Mouse (Mus musculus) stomach, embryonic 16.5 days (tissue): ENCODE measurements around the gene Adamts16. TPM values are rescaled to one million over a fixed set of nuclear protein-coding genes. Genes with fewer than 3 reads are reported as not detected.
"Not testable (repeated sequence)": the region's sequence is repeated elsewhere in the genome, so short reads cannot be mapped to it uniquely, and the experiment has no call there.

Experiments used
- ATAC-seq: fragments of 200-750 bp; cut with Nextera tagmentation; 2 replicates; pipeline ENCODE4 v1.8.0; 2017; ENCODE audit warnings: moderate number of reproducible peaks, moderate TSS enrichment; ENCODE audit not compliant: insufficient read depth, low FRiP score
- H3K27ac ChIP-seq: fragments of 300-500 bp; sonication (generic); 2 replicates; pipeline ENCODE4 v1.5.1; 2014; ENCODE audit warnings: low read length
- H3K27me3 ChIP-seq: fragments of 300-500 bp; sonication (generic); 2 replicates; pipeline ENCODE4 v1.6.1; 2014; ENCODE audit warnings: low read length, control low read depth, mixed read lengths; ENCODE audit not compliant: control insufficient read depth, insufficient read depth
- H3K36me3 ChIP-seq: fragments of 300-500 bp; sonication (generic); 2 replicates; pipeline ENCODE4 v1.6.1; 2014; ENCODE audit warnings: low read length; ENCODE audit not compliant: control insufficient read depth, insufficient read depth
- H3K4me1 ChIP-seq: fragments of 300-500 bp; sonication (generic); 2 replicates; pipeline ENCODE4 v1.6.1; 2014; ENCODE audit warnings: low read length, control low read depth, mixed read lengths; ENCODE audit not compliant: control insufficient read depth, insufficient read depth
- H3K4me2 ChIP-seq: fragments of 300-500 bp; sonication (generic); 2 replicates; pipeline ENCODE4 v1.6.1; 2014; ENCODE audit warnings: low read depth, low read length, mixed read lengths
- H3K4me3 ChIP-seq: fragments of 300-500 bp; sonication (generic); replicated peaks from 2 replicates; pipeline ENCODE4 v1.5.1; 2014; ENCODE audit warnings: mild to moderate bottlenecking, low read length
- H3K9ac ChIP-seq: fragments of 300-500 bp; sonication (generic); 2 replicates; pipeline ENCODE4 v1.6.1; 2014; ENCODE audit warnings: low read length
- H3K9me3 ChIP-seq: fragments of 300-500 bp; sonication (generic); replicated peaks from 2 replicates; pipeline ENCODE4 v1.6.1; 2016; ENCODE audit warnings: low read length, control low read depth; ENCODE audit not compliant: control insufficient read depth
- WGBS: fragments of 180-500 bp; shearing (Covaris S2); extraction: QIAGEN DNeasy Blood & Tissue Kit; methylation state at CpG from one replicate; pipeline ENCODE4 v1.1.7; 2014; 5-methylcytosine and 5-hydroxymethylcytosine counted together
- polyA plus RNA-seq: library from polyadenylated mRNA; unstranded; fragments of >200 nt; fragmentation: Nextera tagmentation; extraction: Ambion mirVana; gene quantifications from 2 replicates; pipeline ENCODE4 v1.2.1, GENCODE M21; 2015

The Adamts16 gene
- polyA plus RNA-seq, 1 experiment from 2014 or later = 3.7 TPM

DNA sequence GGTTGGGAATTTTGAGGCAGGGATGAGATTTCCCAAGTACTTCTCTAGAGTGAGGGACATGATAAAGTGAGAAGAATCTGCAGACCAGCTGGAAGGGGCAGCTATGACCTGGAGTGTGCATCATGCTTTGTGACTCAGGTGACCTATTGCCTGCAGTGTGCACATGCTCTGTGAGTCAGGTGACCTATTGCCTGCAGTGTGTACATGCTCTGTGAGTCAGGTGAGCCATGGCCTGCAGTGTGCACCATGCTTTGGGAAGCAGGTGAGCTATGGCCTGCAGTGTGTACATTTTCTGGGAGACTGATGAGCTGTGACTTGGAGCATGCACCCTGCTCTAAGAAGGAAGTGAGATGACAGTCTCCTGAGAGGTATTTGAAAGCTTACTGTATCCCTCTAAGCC lies 33.1 kb upstream of the Adamts16 start:
- Histone ChIP-seq H3K27ac (no peak overlapping the region), H3K9me3 (no peaks in the 10 kb centered on the region), H3K27me3 (no peaks in the 10 kb centered on the region), H3K36me3 (no peaks in the 10 kb centered on the region), H3K9ac (no peak overlapping the region), H3K4me2 (no peak overlapping the region), H3K4me1 (peaks cover 3% of the 10 kb centered on the region; the same call in 1 of the 2 replicates), H3K4me3 (no peak overlapping the region)
- ATAC-seq = no peak

DNA sequence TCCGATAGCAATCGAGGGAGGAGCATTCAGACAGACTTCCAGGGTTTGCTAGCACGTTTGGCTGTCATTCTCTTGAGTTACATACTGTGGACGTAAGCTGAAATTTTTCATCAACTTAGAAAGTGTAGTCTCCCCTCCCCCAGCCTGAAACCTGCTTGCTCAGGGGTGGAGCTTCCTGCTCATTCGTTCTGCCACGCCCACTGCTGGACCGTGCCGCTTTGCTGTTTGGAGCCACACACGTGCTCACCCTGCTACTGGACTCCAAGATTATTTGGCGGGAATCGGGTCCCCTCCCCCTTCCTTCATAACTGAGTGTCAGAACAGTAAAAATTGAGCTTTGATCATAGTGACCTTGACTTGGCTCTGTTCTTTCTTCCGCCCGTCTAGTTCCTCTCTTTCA lies 32.2 kb upstream of the Adamts16 start:
- H3K27ac ChIP-seq, ATAC-seq: not testable (repeated sequence)
- 48% methylated on average over 13 of the region's 13 CpGs for WGBS

DNA sequence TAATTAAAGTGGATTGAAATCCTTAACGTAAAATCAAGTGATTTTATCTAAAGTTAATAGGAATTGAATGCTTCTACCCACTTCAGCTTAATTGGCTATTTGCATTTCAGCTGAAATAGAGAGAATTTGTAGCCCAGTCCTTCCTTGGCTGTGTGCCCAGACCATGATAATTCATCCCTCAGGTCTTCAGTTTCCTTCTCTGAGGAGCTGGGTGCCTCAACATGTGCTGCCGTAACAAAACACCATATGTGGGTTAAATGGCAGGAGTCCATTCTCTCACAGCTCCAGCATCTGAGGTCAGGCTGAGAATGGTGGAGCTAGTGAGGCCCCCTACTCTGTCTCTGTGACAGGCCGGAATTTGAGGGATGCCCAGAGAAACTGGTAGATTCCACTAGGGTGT lies 29.4 kb upstream of the Adamts16 start:
- H3K27ac ChIP-seq = no peak overlapping the region

More for the DNA sequence above, 32.2 kb upstream of the Adamts16 start:
- H3K4me1 ChIP-seq, H3K9ac ChIP-seq, H3K4me2 ChIP-seq, H3K9me3 ChIP-seq, H3K36me3 ChIP-seq, H3K4me3 ChIP-seq, H3K27me3 ChIP-seq: not testable (repeated sequence)

DNA sequence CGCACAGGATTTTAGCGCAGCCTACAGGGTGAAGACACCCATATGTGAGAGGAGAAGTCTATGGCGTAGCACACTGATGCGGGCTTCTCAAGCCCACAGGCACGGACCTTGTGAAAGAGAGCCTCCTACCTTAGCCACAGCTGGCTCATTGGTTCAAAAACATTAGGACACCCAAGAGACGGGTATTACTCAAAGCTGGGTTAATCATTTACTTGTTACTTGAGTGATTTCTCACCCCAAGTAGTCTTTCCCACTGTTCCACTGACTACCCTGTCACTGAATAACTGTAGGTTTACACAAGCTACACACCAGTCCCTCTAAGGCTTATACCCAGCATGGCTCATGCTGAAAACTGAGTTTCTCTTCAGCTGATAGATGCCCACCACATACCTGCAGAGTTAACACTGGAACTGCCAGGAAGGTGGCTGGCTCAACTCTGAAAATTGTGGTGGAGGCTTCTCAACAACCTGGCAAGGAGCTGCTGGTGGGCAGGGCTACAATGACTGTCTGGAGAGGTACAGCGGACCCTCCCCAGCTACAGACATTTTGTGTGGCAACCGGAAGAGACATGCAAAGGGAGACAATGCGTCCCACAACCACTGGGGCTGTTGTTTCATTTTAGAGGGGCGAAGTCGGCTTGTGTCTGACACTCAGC lies 25.5 kb upstream of the Adamts16 start:
- ATAC-seq = peak; percentile 84
- WGBS = 85% methylated on average over 11 of the region's 11 CpGs
- no peak overlapping the region for H3K27ac ChIP-seq
- no peaks in the 10 kb centered on the region for H3K27me3 ChIP-seq
- H3K4me3 ChIP-seq = no peak overlapping the region
- H3K4me1 ChIP-seq = no peaks in the 10 kb centered on the region
- H3K9ac ChIP-seq = no peak overlapping the region
- H3K9me3 ChIP-seq = no peaks in the 10 kb centered on the region
- no peaks in the 10 kb centered on the region for H3K36me3 ChIP-seq
- no peak overlapping the region for H3K4me2 ChIP-seq

More for the DNA sequence above, 29.4 kb upstream of the Adamts16 start:
- H3K4me1 ChIP-seq = peaks cover 3% of the 10 kb centered on the region; the same call in 1 of the 2 replicates
- H3K36me3 ChIP-seq = no peaks in the 10 kb centered on the region
- H3K9me3 ChIP-seq = no peaks in the 10 kb centered on the region
- no peak for ATAC-seq
- no peaks in the 10 kb centered on the region for H3K27me3 ChIP-seq
- no peak overlapping the region for H3K9ac ChIP-seq
- H3K4me3 ChIP-seq = no peak overlapping the region
- no peak overlapping the region for H3K4me2 ChIP-seq
- 69% methylated on average over 3 of the region's 3 CpGs for WGBS

DNA sequence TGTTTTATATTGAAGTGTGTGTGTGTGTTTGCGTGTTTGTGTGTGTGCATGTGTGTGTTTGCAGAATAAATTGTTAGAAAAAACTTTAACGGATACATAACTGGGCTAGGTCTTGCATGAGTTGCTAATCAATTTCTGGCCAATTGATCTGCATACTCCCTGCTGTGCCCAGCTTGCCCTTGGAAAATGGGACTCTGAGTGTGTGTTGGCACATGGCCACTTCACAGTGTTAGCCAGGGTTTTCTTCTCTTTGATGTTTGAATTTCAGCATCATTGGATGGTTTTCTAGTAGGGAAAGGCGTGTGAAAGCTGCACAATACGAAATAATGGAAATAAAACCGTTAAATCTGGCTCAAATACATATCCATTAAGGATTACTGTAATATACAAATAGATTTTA lies 24.3 kb upstream of the Adamts16 start:
- ATAC-seq = no peak
- H3K9ac ChIP-seq = no peak overlapping the region
- H3K27ac ChIP-seq = no peak overlapping the region
- no peaks in the 10 kb centered on the region for H3K27me3 ChIP-seq
- H3K4me3 ChIP-seq = no peak overlapping the region
- no peaks in the 10 kb centered on the region for H3K9me3 ChIP-seq
- H3K4me2 ChIP-seq = no peak overlapping the region
- 82% methylated on average over 5 of the region's 5 CpGs for WGBS
- no peaks in the 10 kb centered on the region for H3K4me1 ChIP-seq
- no peaks in the 10 kb centered on the region for H3K36me3 ChIP-seq

DNA sequence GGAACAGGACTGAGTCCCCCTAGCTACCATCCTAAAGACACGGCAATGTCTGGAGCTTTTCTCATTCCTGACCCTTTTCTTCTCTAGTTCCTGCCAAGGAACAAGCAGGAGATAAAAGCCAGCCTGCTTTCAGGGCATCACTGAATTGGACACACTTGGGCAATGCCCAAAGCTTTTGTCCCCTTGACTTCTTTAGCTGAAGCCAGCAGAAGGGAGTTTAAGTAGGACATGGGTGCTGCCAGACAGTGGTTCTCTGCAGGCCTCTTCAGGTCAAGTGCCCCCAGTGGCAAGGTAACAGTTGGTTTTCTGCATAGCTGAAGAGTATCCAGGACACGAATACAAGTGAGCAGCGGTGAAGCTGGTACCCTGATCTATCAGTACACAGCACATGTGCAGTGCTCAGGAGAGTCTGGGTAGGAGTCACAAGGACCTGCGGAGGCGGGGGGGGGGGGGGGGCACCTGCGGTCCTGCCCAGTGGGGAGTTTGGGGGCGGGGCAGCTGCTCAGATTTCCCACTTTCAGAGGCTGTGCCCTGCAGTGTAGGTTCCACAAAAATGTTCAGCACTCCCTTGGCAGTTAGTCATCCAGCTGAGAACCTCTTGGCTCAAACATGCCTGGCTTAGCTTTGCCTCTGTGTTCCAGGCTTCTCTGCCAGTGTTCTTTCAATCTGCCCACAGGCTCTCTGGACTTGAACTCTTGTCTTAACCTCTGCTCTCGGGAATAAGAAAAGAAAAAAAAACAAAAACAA lies 20.7 kb upstream of the Adamts16 start:
- no peak overlapping the region for H3K4me2 ChIP-seq
- no peak overlapping the region for H3K4me3 ChIP-seq
- H3K4me1 ChIP-seq = no peaks in the 10 kb centered on the region
- ATAC-seq = peak; percentile 25; the same call in 1 of the 2 replicates
- WGBS = 55% methylated on average over 8 of the region's 8 CpGs
- no peaks in the 10 kb centered on the region for H3K9me3 ChIP-seq
- no peaks in the 10 kb centered on the region for H3K27me3 ChIP-seq
- H3K36me3 ChIP-seq = no peaks in the 10 kb centered on the region
- H3K9ac ChIP-seq = no peak overlapping the region
- no peak overlapping the region for H3K27ac ChIP-seq

DNA sequence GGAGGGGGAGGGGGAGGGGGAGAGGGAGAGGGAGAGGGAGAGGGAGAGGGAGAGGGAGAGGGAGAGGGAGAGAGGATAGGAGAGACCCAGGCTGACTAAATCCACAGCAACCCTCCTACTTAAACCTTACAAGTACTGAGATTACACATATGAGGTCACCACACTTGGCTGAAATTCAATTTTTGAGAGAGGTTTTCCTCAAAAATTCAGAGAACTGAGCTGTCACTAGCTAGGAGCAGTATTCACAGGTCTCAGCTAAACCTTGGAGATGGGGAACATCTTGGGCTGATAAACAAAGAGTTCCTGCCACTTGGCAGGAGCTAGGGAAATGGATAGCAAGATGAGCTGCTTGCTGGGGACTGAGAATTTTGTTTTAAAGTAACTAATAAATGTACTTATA lies 12.0 kb upstream of the Adamts16 start:
- no peak overlapping the region for H3K27ac ChIP-seq
- H3K9me3 ChIP-seq = no peaks in the 10 kb centered on the region
- H3K4me3 ChIP-seq = no peak overlapping the region
- no peaks in the 10 kb centered on the region for H3K36me3 ChIP-seq
- H3K9ac ChIP-seq = no peak overlapping the region
- H3K4me2 ChIP-seq = no peak overlapping the region
- H3K27me3 ChIP-seq = no peaks in the 10 kb centered on the region
- ATAC-seq = no peak; the same call in 1 of the 2 replicates
- no peaks in the 10 kb centered on the region for H3K4me1 ChIP-seq

DNA sequence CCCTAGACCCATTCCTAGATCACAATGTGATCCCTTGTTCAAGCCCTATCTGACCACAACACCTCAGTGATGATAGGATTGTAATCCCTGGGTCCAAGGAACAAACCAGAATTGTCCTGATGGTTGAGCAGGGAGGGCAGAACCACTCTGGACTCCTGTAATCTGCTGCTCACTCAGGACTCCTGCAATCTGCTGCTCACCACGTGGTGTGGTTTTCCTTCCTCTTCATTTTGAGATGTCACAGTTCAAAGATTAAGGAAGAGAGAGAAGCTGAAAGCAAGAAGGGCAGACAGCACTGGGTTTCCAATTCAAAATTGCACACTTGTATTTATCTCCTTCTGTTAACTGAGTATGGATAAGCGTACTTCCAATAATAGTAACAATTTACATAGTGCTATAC lies 5.3 kb upstream of the Adamts16 start:
- 35% methylated on average over 2 of the region's 2 CpGs for WGBS

DNA sequence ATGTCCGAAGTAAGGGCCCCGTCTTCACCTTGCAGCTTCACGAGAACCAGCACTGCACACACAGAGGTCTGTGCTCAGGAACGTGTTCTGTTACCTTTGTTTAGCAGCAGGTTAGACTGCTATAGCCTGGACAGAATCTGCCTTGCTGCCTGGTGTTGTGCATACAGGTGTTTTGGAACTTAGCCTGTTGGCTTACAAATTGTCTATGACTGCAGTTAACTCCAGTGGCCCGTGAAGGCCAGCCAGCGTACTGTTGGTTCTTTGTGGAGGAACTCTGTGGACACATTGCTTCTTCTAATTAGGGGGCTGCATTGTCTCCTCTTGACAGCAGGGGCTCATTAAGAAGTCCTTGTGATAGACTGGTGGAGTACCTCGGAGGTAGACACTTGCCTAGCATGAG lies 3.9 kb upstream of the Adamts16 start:
- WGBS = 80% methylated on average over 7 of the region's 7 CpGs
- ATAC-seq = no peak

More for the DNA sequence above, 5.3 kb upstream of the Adamts16 start:
- Histone ChIP-seq H3K4me1 (no peaks in the 10 kb centered on the region), H3K9me3 (no peaks in the 10 kb centered on the region), H3K27me3 (peaks cover 6% of the 10 kb centered on the region; the same call in 1 of the 2 replicates), H3K4me3 (no peak overlapping the region), H3K9ac (no peak overlapping the region), H3K27ac (no peak overlapping the region), H3K36me3 (no peaks in the 10 kb centered on the region), H3K4me2 (no peak overlapping the region)
- no peak for ATAC-seq

More for the DNA sequence above, 3.9 kb upstream of the Adamts16 start:
- Histone ChIP-seq H3K27ac (no peak overlapping the region), H3K4me3 (no peak overlapping the region), H3K4me2 (no peak overlapping the region), H3K9me3 (no peaks in the 10 kb centered on the region), H3K4me1 (no peaks in the 10 kb centered on the region), H3K36me3 (no peaks in the 10 kb centered on the region), H3K27me3 (peaks cover 17% of the 10 kb centered on the region), H3K9ac (no peak overlapping the region)
